Mouse (Mus musculus): ENCODE results near the gene Afm.

DNA sequence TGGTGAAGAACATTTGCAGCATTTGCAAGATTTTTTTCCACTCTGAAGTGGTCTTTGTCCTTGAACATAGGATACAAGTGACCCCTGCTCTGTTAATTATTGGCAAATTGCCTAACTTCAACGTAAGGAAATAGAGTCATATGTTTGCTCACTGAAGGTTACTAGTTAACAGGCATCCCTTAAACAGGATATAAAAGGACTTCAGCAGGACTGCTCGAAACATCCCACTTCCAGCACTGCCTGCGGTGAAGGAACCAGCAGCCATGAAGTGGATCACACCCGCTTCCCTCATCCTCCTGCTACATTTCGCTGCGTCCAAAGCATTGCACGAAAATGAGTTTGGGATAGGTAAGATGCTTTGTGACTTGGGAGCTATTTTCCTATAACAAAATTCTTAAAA lies 28.2 kb upstream of the Afm start, which contains the start of gene Afp:
- TF ChIP-seq POLR2A (IDR thresholded peaks at IDR 0.05; ENCODE audit: borderline replicate concordance, insufficient read depth, low read length) (no peak), CTCF (IDR thresholded peaks at IDR 0.05; ENCODE audit: borderline replicate concordance, insufficient read depth, low read depth, low read length) (no peak)
